Mouse (Mus musculus): ENCODE results near the gene Adamts13. TPM values are rescaled to one million over a fixed set of nuclear protein-coding genes. Genes with fewer than 3 reads are reported as not detected.

Gene Adamts13
- total RNA-seq, 1 experiment = not detected

- no peak for DNase-seq (ENCODE audit: low read depth, low spot score)
- Histone ChIP-seq H3K27ac (ENCODE audit: insufficient read depth, low read depth, low read length, poor library complexity, severe bottlenecking) (no peak overlapping the region), H3K9ac (ENCODE audit: insufficient read depth, low read depth, low read length, poor library complexity, severe bottlenecking) (no peak overlapping the region), H3K9me3 (ENCODE audit: control insufficient read depth, insufficient read depth, low read depth, low read length) (no peaks in the 10 kb centered on the region), H3K4me1 (ENCODE audit: control insufficient read depth in 2 of 2, insufficient read depth in 2 of 2, low read length in 2 of 2, poor library complexity in 1 of 2) (no peaks in the 10 kb centered on the region), H3K36me3 (ENCODE audit: control insufficient read depth, insufficient read depth, low read length, poor library complexity, severe bottlenecking) (no peaks in the 10 kb centered on the region), H3K4me3 (ENCODE audit: insufficient read depth in 1 of 2, low read depth in 1 of 2, low read length in 2 of 2, poor library complexity in 1 of 2, severe bottlenecking in 1 of 2) (no peak overlapping the region)
- no peak for TF ChIP-seq ZC3H11A (IDR thresholded peaks at IDR 0.05; ENCODE audit: borderline replicate concordance, low read depth, low read length)
- no peak for TF ChIP-seq ZNF384 (IDR thresholded peaks at IDR 0.05; ENCODE audit: low read depth, low read length)
- TF ChIP-seq MAFK (IDR thresholded peaks at IDR 0.05; ENCODE audit: insufficient read depth, low read depth, low read length) = no peak
- TF ChIP-seq HCFC1 (IDR thresholded peaks at IDR 0.05; ENCODE audit: borderline replicate concordance, insufficient read depth, low read length) = no peak
- TF ChIP-seq CHD2 (IDR thresholded peaks at IDR 0.05; ENCODE audit: low read depth, low read length) = no peak
- in situ Hi-C loops (cut with MboI; ENCODE audit: low sequenced_read_pairs in 2 of 2, unreplicated experiment in 2 of 2) = no loop called here
Observed at GRCm38 (mm10) chr2:26943253-26943652, 30.0 kb upstream of the Adamts13 start.

GRCm38 (mm10) chr2:26950411-26950810 lies 22.8 kb upstream of the Adamts13 start:
- TF ChIP-seq ZC3H11A (IDR thresholded peaks at IDR 0.05; ENCODE audit: borderline replicate concordance, low read depth, low read length) = no peak
- no peak for TF ChIP-seq CHD2 (IDR thresholded peaks at IDR 0.05; ENCODE audit: low read depth, low read length)
- TF ChIP-seq ZNF384 (IDR thresholded peaks at IDR 0.05; ENCODE audit: low read depth, low read length) = no peak
- no peak for TF ChIP-seq HCFC1 (IDR thresholded peaks at IDR 0.05; ENCODE audit: borderline replicate concordance, insufficient read depth, low read length)
- no peak for TF ChIP-seq MAFK (IDR thresholded peaks at IDR 0.05; ENCODE audit: insufficient read depth, low read depth, low read length)
- no peak overlapping the region for H3K9ac ChIP-seq (ENCODE audit: insufficient read depth, low read depth, low read length, poor library complexity, severe bottlenecking)
- no peak for DNase-seq (ENCODE audit: low read depth, low spot score)
- H3K27ac ChIP-seq (ENCODE audit: insufficient read depth, low read depth, low read length, poor library complexity, severe bottlenecking) = no peak overlapping the region
- in situ Hi-C loops (cut with MboI; ENCODE audit: low sequenced_read_pairs in 2 of 2, unreplicated experiment in 2 of 2) = no loop called here
- no peak overlapping the region for H3K4me3 ChIP-seq (ENCODE audit: insufficient read depth in 1 of 2, low read depth in 1 of 2, low read length in 2 of 2, poor library complexity in 1 of 2, severe bottlenecking in 1 of 2)
- H3K4me1 ChIP-seq (ENCODE audit: control insufficient read depth in 2 of 2, insufficient read depth in 2 of 2, low read length in 2 of 2, poor library complexity in 1 of 2) = peaks cover 3 to 9% of the 10 kb centered on the region in 2 experiments; a peak in 2 of 4 replicates
- peaks cover 24% of the 10 kb centered on the region for H3K36me3 ChIP-seq (ENCODE audit: control insufficient read depth, insufficient read depth, low read length, poor library complexity, severe bottlenecking)
- no peaks in the 10 kb centered on the region for H3K9me3 ChIP-seq (ENCODE audit: control insufficient read depth, insufficient read depth, low read depth, low read length)

GRCm38 (mm10) chr2:26951346-26951905 lies 21.8 kb upstream of the Adamts13 start:
- Histone ChIP-seq H3K36me3 (ENCODE audit: control insufficient read depth, insufficient read depth, low read length, poor library complexity, severe bottlenecking) (peaks cover 28% of the 10 kb centered on the region), H3K9ac (ENCODE audit: insufficient read depth, low read depth, low read length, poor library complexity, severe bottlenecking) (no peak overlapping the region), H3K4me1 (ENCODE audit: control insufficient read depth in 2 of 2, insufficient read depth in 2 of 2, low read length in 2 of 2, poor library complexity in 1 of 2) (peaks cover 3 to 9% of the 10 kb centered on the region in 2 experiments; a peak in 2 of 4 replicates), H3K9me3 (ENCODE audit: control insufficient read depth, insufficient read depth, low read depth, low read length) (no peaks in the 10 kb centered on the region), H3K27ac (ENCODE audit: insufficient read depth, low read depth, low read length, poor library complexity, severe bottlenecking) (no peak overlapping the region), H3K4me3 (ENCODE audit: insufficient read depth in 1 of 2, low read depth in 1 of 2, low read length in 2 of 2, poor library complexity in 1 of 2, severe bottlenecking in 1 of 2) (no peak overlapping the region)
- in situ Hi-C loops (cut with MboI; ENCODE audit: low sequenced_read_pairs in 2 of 2, unreplicated experiment in 2 of 2) = no loop called here
- no peak for TF ChIP-seq MAFK (IDR thresholded peaks at IDR 0.05; ENCODE audit: insufficient read depth, low read depth, low read length)
- TF ChIP-seq CHD2 (IDR thresholded peaks at IDR 0.05; ENCODE audit: low read depth, low read length) = no peak
- TF ChIP-seq HCFC1 (IDR thresholded peaks at IDR 0.05; ENCODE audit: borderline replicate concordance, insufficient read depth, low read length) = no peak
- TF ChIP-seq ZC3H11A (IDR thresholded peaks at IDR 0.05; ENCODE audit: borderline replicate concordance, low read depth, low read length) = no peak
- no peak for TF ChIP-seq ZNF384 (IDR thresholded peaks at IDR 0.05; ENCODE audit: low read depth, low read length)
- DNase-seq (ENCODE audit: low read depth, low spot score) = no peak

- no peak overlapping the region for H3K9ac ChIP-seq (ENCODE audit: insufficient read depth, low read depth, low read length, poor library complexity, severe bottlenecking)
- no peak overlapping the region for H3K27ac ChIP-seq (ENCODE audit: insufficient read depth, low read depth, low read length, poor library complexity, severe bottlenecking)
- peaks cover 3 to 9% of the 10 kb centered on the region in 2 experiments; a peak in 2 of 4 replicates for H3K4me1 ChIP-seq (ENCODE audit: control insufficient read depth in 2 of 2, insufficient read depth in 2 of 2, low read length in 2 of 2, poor library complexity in 1 of 2)
- in situ Hi-C loops (cut with MboI; ENCODE audit: low sequenced_read_pairs in 2 of 2, unreplicated experiment in 2 of 2) = no loop called here
- H3K36me3 ChIP-seq (ENCODE audit: control insufficient read depth, insufficient read depth, low read length, poor library complexity, severe bottlenecking) = peaks cover 33% of the 10 kb centered on the region
- no peak for DNase-seq (ENCODE audit: low read depth, low spot score)
- H3K9me3 ChIP-seq (ENCODE audit: control insufficient read depth, insufficient read depth, low read depth, low read length) = no peaks in the 10 kb centered on the region
- TF ChIP-seq MAFK (IDR thresholded peaks at IDR 0.05; ENCODE audit: insufficient read depth, low read depth, low read length) = no peak
- no peak for TF ChIP-seq HCFC1 (IDR thresholded peaks at IDR 0.05; ENCODE audit: borderline replicate concordance, insufficient read depth, low read length)
- no peak for TF ChIP-seq ZNF384 (IDR thresholded peaks at IDR 0.05; ENCODE audit: low read depth, low read length)
- TF ChIP-seq CHD2 (IDR thresholded peaks at IDR 0.05; ENCODE audit: low read depth, low read length) = no peak
- no peak for TF ChIP-seq ZC3H11A (IDR thresholded peaks at IDR 0.05; ENCODE audit: borderline replicate concordance, low read depth, low read length)
- H3K4me3 ChIP-seq (ENCODE audit: insufficient read depth in 1 of 2, low read depth in 1 of 2, low read length in 2 of 2, poor library complexity in 1 of 2, severe bottlenecking in 1 of 2) = no peak overlapping the region
Observed at GRCm38 (mm10) chr2:26952193-26952592, 21.0 kb upstream of the Adamts13 start.

All from ES-E14 (cell line).